Mouse (Mus musculus) midbrain, embryonic 11.5 days (tissue): ENCODE results near the gene Mboat7. TPM values are rescaled to one million over a fixed set of nuclear protein-coding genes. Genes with fewer than 3 reads are reported as not detected.
"Not testable (repeated sequence)": the region's sequence is repeated elsewhere in the genome, so short reads cannot be mapped to it uniquely, and the experiment has no call there.

ENCODE experiments used
- ATAC-seq: fragments of 200-750 bp; cut with Nextera tagmentation; 2 replicates; pipeline ENCODE4 v1.8.0; 2017; ENCODE audit warnings: moderate TSS enrichment, moderate library complexity; ENCODE audit not compliant: low FRiP score
- DNase-seq: peaks from one replicate; pipeline ENCODE4 v3.0.0; 2015; ENCODE audit warnings: low spot score; ENCODE audit errors: missing footprints
- H3K27ac ChIP-seq: fragments of 300-500 bp; sonication (generic); 2 replicates; pipeline ENCODE4 v1.5.1; 2014; ENCODE audit warnings: low read depth, low read length
- H3K27me3 ChIP-seq: fragments of 300-500 bp; sonication (generic); 2 replicates; pipeline ENCODE4 v1.6.1; 2014; ENCODE audit warnings: mild to moderate bottlenecking, low read length, moderate library complexity, mixed read lengths; ENCODE audit not compliant: control insufficient read depth, insufficient read depth
- H3K36me3 ChIP-seq: fragments of 300-500 bp; sonication (generic); 2 replicates; pipeline ENCODE4 v1.6.1; 2014; ENCODE audit warnings: mild to moderate bottlenecking, low read length, moderate library complexity, mixed read lengths; ENCODE audit not compliant: control insufficient read depth, insufficient read depth
- H3K4me1 ChIP-seq: fragments of 300-500 bp; sonication (generic); 2 replicates; pipeline ENCODE4 v1.6.1; 2014; ENCODE audit warnings: low read length; ENCODE audit not compliant: control insufficient read depth, insufficient read depth
- H3K4me2 ChIP-seq: fragments of 300-500 bp; sonication (generic); 2 replicates; pipeline ENCODE4 v1.6.1; 2014; ENCODE audit warnings: mild to moderate bottlenecking, moderate library complexity
- H3K4me3 ChIP-seq: fragments of 300-500 bp; sonication (generic); 2 replicates; pipeline ENCODE4 v1.5.1; 2014; ENCODE audit warnings: low read depth, low read length
- H3K9ac ChIP-seq: fragments of 300-500 bp; sonication (generic); 2 replicates; pipeline ENCODE4 v1.6.1; 2014; ENCODE audit warnings: low read length
- H3K9me3 ChIP-seq: fragments of 300-500 bp; sonication (generic); 2 replicates; pipeline ENCODE4 v1.6.1; 2016; ENCODE audit warnings: low read length; ENCODE audit not compliant: control insufficient read depth
- WGBS: fragments of 180-500 bp; shearing (Covaris S2); extraction: QIAGEN DNeasy Blood & Tissue Kit; methylation state at CpG from one replicate; pipeline ENCODE4 v1.1.7; 2014; 5-methylcytosine and 5-hydroxymethylcytosine counted together
- polyA plus RNA-seq: library from polyadenylated mRNA; unstranded; fragments of >200 nt; fragmentation: Nextera tagmentation; extraction: Ambion mirVana; gene quantifications from 2 replicates; pipeline ENCODE4 v1.2.1, GENCODE M21; 2014

Gene Mboat7
- 21.7 and 23.8 TPM in 2 replicates for polyA plus RNA-seq

DNA sequence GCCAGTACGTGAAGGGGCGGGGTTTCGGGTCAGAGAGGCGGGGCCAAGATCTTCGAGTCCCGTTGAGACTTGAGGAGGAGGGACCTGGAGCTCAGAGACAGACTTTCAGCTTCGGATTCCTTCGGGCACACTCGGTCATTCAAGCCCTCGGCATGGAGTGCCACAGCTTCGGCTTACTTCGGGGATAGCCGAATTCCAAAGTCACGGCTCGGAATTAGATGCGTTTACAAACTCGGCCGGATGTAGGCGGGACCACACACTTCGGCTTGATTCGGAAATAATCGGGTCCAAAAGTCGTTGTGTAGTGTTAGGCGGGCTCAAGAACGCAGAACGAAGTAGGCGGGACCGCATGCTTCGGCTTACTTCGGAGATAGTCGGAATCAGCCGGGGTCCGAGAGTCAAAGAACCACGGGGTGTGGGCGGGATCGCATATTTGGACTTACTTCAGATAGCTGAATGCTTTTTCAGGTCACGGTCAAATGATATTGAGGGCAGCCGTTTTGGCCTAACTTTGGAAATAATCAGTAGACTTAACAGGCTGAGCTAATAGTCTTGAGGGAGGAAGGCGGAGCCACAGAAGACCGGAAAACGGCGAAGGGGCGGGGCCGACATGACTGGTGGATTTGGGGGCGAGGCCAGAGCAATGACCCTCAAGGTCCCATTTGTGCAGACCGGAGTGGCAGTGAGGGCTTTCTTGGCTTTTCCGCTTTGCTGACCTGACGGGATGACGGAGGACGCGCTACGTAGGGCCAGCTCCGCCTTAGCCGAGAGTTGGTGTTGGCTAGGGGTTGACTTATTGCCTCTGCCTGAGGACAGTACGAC is at the start of gene Mboat7:
TSS of gene Mboat7 (minus strand) at position 537 of the 822 bp plus-strand sequence.
- peak; percentile 100 for DNase-seq
- Histone ChIP-seq H3K9ac (peak within 1 kb of the TSS; percentile 83), H3K27ac (peak within 1 kb of the TSS; percentile 85), H3K27me3 (no peaks in the 10 kb centered on the region), H3K4me1 (peaks cover 14% of the 10 kb centered on the region), H3K9me3 (no peaks in the 10 kb centered on the region), H3K4me3 (peak within 1 kb of the TSS; percentile 72), H3K4me2 (peak within 1 kb of the TSS; percentile 94), H3K36me3 (peaks cover 3% of the 10 kb centered on the region)
- peak; percentile 92 for ATAC-seq
- WGBS: under 1% methylated on average over 55 of the region's 55 CpGs

DNA sequence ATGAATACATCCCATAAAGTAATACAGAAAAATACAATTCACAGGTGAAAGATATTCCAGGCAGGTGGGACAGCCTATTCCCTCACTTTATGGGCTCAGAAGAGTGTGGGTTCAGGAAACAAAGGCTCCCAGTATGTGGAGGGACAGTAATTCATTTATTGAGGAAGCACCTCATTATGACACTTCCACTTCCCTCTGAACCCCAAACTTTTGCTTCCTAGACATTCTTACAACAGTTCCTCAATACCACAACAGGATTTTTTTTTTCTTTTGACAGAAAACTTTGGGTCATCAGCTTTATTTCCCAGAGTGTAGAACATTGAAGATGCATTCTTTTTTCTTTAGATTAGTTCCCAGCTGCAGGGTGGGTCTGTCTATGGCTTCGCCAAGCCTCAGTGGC is 39.4 kb upstream of the Mboat7 start:
- not testable (repeated sequence) for H3K9me3 ChIP-seq, H3K9ac ChIP-seq, H3K27me3 ChIP-seq, H3K4me2 ChIP-seq, ATAC-seq, H3K27ac ChIP-seq, H3K4me3 ChIP-seq, H3K4me1 ChIP-seq, H3K36me3 ChIP-seq, DNase-seq
- no CpG with 5 or more reads among the region's 1 CpGs for WGBS

DNA sequence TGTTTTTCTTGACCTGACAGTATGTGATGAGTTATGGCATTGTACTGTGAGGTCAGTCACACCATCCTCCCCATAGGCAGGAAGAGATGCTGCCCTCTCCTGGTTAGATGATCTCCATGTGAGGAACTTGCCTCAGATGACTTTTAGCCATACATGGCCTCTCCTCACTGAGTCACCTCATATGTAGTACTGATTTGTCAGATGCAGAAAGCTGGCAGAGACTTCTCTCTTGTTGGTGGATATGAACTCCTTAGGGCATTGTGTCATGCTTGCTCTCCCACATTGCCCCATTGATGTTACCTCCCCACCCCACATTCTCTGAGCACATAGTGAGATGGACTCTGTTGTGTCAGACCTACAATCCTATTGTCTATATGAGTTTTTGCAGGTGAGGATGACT is 32.1 kb upstream of the Mboat7 start:
- not testable (repeated sequence) for H3K4me3 ChIP-seq, H3K9ac ChIP-seq

DNA sequence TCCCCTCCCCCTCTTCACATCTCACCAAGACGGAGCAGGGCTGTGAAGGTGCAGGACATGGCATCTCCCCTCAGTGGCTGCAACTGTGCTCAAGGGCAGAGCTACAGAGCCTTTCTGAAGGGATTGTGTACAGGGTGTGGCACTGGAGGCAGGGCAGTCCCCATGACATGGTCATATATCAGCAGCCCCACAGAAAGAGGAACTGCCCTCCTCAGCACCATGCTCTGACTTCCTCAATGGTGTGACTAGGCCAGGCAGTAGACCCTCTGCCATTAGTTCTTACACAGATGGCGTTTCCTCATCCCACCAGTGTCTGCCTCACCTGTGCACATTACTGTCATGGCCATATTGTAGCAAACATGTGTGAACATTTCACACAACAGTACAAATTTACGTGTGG is 26.9 kb upstream of the Mboat7 start, which contains the start of gene Pirb:
TSS of gene Pirb (minus strand) at position 124 of the 400 bp plus-strand sequence.
- not testable (repeated sequence) for DNase-seq, H3K9me3 ChIP-seq, H3K9ac ChIP-seq, H3K4me3 ChIP-seq, ATAC-seq, H3K4me2 ChIP-seq, H3K27ac ChIP-seq, H3K4me1 ChIP-seq, H3K36me3 ChIP-seq, H3K27me3 ChIP-seq
- WGBS: no CpG with 5 or more reads among the region's 3 CpGs

More for the DNA sequence above, 32.1 kb upstream of the Mboat7 start:
- ATAC-seq, H3K9me3 ChIP-seq, H3K4me2 ChIP-seq, H3K27ac ChIP-seq, H3K27me3 ChIP-seq, H3K36me3 ChIP-seq, DNase-seq, H3K4me1 ChIP-seq: not testable (repeated sequence)

DNA sequence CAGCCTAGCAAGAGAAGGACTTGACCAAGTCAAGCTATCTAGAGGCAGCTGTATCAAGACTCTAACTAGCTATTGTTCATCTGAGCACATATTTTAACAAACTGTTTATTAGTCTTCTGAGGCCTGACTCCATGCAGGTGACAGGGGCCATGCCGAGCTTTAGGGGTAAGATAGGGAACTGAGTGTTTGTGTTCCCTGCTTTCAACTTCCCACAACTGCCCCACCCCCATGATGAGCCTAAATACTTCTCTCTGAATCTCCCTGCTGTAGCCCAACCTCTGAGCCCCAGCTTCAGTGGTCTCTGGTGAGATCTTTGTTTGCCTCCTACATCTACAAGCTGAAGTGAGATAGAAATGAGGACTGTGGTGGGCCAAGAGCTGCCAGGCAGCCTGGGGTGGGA is 21.9 kb upstream of the Mboat7 start:
- Histone ChIP-seq H3K4me2 (no peak overlapping the region), H3K9me3 (no peaks in the 10 kb centered on the region), H3K4me1 (no peaks in the 10 kb centered on the region), H3K4me3 (no peak overlapping the region), H3K9ac (no peak overlapping the region), H3K36me3 (no peaks in the 10 kb centered on the region), H3K27ac (no peak overlapping the region), H3K27me3 (no peaks in the 10 kb centered on the region)
- no peak for ATAC-seq
- DNase-seq: no peak
- WGBS: 75% methylated on average over 1 of the region's 1 CpGs

DNA sequence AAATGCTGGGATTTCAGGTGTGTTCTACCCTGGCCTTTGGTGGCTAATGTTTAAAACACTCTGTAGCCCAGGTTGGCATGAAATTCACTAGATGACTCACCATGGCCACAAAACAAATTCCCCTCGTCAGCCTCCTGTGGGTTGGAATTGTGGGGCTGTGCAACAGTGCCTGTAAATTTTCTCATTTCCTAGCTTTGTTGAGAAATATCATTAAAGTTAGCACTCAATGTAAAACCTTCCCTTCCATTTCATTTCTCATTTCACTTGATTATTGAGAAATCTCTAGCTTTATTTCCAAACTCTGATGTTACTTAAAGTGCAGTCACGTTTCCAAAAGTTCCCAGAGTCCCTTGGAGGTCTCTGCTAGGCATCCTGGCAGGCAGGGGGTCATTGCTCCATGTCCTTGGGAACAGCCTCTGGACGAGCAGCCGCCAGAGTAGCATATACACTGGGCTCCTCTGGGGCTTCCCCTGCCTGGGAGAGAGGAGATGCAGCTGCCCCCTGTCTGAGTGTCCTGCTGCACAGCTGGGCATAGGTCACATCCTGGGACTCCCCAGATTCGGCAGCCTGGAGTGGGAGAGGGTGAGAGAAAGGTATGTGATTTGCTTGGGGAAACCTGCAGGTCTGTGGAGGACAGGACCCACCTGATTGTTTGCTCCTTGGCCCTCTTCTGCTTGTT is 19.1 kb upstream of the Mboat7 start:
- no peak overlapping the region for H3K4me3 ChIP-seq
- no peaks in the 10 kb centered on the region for H3K9me3 ChIP-seq
- H3K9ac ChIP-seq: no peak overlapping the region
- no peaks in the 10 kb centered on the region for H3K36me3 ChIP-seq
- H3K4me2 ChIP-seq: no peak overlapping the region
- no peak overlapping the region for H3K27ac ChIP-seq
- no peak for DNase-seq
- no peaks in the 10 kb centered on the region for H3K4me1 ChIP-seq
- no peak for ATAC-seq
- no peaks in the 10 kb centered on the region for H3K27me3 ChIP-seq
- 29% methylated on average over 5 of the region's 5 CpGs for WGBS

DNA sequence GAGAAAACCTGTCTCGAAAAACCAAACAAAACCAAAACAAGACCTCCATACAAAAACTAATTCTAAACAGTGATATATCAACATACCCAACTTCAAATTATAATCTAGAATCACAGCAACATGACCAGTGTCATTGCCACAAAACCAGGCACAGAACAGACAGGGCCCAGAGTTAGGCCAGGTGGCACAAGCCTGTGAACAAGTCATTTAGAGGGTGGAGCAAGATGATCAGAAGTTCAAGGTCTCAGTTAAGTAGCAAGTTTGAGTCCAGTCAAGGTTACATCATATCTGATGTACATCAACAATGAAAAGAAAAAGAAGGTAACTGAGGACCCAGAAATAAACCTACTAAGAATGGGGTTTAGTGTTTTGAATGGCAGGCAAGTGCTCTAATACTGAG is 15.7 kb upstream of the Mboat7 start:
- H3K4me2 ChIP-seq: no peak overlapping the region
- H3K4me3 ChIP-seq: no peak overlapping the region
- no peak overlapping the region for H3K27ac ChIP-seq
- ATAC-seq (no peak), DNase-seq (no peak)
- H3K27me3 ChIP-seq: no peaks in the 10 kb centered on the region
- no peak overlapping the region for H3K9ac ChIP-seq
- peaks cover 10% of the 10 kb centered on the region for H3K4me1 ChIP-seq
- H3K9me3 ChIP-seq: no peaks in the 10 kb centered on the region
- H3K36me3 ChIP-seq: peaks cover 9% of the 10 kb centered on the region; the same call in 1 of the 2 replicates
- 85% methylated on average over 1 of the region's 1 CpGs for WGBS

DNA sequence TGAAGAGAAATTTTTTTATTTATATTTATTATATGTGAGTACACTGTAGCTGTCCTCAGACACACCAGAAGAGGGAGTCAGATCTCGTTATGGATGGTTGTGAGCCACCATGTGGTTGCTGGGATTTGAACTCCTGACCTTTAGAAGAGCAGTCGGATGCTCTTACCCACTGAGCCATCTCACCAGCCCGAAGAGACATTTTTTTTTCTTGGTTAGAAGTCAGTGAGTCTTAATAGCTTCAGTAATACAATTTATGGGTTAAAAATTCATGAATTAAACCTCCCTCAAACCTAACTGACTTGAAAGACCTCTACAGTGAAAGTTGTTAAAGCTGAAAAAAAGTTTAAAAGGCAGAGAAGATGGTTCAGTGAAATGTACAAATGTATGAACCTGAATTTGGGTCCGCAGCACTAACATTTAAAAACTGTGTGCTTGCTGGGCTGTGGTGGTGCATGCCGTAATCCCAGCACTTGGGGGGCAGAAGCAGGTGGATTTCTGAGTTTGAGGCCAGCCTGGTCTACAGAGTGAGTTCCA is 15.2 kb upstream of the Mboat7 start:
- H3K27me3 ChIP-seq, H3K36me3 ChIP-seq, H3K9ac ChIP-seq, H3K4me1 ChIP-seq, H3K4me3 ChIP-seq, H3K27ac ChIP-seq, H3K9me3 ChIP-seq, DNase-seq, H3K4me2 ChIP-seq, ATAC-seq: not testable (repeated sequence)
- 45% methylated on average over 5 of the region's 5 CpGs for WGBS
